Mouse (Mus musculus) lung, postnatal 14 days (tissue): ENCODE results near the gene Prkar2a.

Source experiments
- DNase-seq: peaks from one replicate; pipeline ENCODE4 v3.0.0; 2021

Gene Prkar2a

GRCm38 (mm10) chr9:108753326-108753725 lies 64.2 kb downstream of the Prkar2a start:
- DNase-seq: peak; percentile 69

DNA sequence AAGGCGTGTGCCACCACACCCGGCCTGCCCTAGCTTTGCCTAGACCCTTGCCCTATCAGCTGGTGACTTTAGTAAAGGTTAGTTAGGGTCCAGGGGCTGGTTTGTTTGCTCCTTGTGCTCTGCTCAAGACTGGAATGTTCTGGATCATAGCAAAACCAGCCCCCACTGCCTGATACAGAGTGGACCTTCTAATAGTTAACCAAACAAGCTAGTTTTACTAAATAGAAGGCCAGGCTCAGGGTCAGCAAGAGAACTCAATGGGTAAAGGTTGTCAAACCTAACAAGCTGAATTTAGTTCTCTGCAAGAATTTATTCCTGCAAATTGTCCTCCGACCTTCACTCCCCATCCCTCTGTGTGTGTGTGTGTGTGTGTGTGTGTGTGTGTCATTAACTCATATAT lies 64.9 kb downstream of the Prkar2a start:
- DNase-seq: no peak

DNA sequence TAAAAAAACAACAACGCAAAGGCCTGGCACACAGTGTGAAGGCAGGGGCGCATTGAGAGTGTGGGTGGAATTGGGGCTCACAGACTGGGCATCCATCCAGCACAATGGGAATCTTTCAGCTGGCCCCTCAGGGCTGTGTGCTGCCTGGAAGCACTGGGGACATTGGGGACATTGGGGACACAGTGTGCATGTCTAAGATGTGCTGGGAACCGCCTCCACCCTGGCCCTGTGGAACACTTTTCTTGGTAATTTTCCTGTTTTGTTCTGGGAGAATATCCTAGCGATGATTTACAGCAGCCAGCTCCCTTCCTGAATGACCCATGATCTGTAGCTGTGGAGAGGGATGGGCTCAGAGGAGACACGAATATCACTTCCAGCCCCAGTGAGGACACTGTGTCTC lies 65.3 kb downstream of the Prkar2a start:
- DNase-seq: no peak

GRCm38 (mm10) chr9:108757406-108757805 lies 68.3 kb downstream of the Prkar2a start:
- DNase-seq: peak; percentile 15

- no peak for DNase-seq
Observed at GRCm38 (mm10) chr9:108759121-108759520, 70.0 kb downstream of the Prkar2a start.

GRCm38 (mm10) chr9:108759805-108760204 lies 70.7 kb downstream of the Prkar2a start:
- DNase-seq: peak; percentile 63

GRCm38 (mm10) chr9:108761561-108761960 lies 72.4 kb downstream of the Prkar2a start:
- no peak for DNase-seq

DNA sequence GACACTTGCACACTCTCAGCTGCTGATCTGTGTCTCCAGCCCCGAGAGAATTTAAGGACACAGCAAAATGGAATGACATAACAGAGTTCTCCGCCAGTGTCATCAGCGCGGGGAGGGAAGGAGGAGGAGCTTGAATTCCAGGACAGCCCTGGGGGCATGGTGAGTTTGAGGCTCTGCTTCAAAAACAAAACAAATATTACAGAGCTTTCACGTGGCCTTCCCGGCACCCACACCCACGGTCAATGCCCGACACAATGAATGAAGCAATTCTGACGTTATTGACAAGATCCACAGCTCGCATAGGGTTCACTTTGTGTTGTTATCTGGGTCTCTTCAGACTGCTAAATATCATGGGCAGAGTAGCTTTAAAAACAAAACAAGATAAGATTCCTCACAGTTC lies 75.9 kb downstream of the Prkar2a start:
- DNase-seq: no peak

DNA sequence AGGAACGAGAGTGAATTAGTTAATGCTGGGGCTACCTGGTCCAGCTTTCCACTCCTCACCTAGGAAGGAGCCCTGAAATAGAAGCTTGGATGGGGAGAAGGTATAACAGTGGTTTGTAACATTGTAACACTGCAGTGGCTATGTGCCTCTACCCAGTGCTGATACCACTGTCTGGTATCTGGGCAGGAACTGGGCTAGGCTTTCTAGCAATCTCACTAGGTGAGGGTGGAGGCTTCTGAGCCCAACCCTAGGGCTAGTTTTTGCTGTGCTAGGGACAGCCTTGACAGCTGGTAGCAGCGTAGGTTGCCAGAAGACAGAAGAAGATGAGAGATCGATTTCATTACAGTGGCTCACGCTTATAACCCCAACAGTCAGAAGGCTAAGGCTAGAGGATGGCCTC lies 87.5 kb downstream of the Prkar2a start:
- DNase-seq: no peak

DNA sequence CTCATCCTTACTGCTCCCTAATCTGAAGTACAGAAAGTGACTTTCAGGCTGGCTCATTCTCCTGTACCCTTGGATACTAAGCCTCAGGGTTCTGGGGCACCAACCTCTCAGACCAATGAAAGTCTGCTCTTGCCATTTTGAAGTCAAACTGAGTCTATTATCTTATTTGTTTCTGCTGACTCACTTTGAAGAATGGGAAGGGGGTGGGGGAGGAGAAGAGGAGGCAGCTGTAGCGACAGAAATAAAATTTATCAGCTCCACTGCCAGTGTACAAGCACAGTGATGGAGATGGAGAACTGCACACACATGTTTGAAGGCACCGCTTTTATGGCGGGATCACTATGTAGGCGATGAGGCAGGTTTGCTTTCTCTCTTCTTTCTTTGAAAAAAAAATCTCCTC lies 88.2 kb downstream of the Prkar2a start:
- DNase-seq: no peak

DNA sequence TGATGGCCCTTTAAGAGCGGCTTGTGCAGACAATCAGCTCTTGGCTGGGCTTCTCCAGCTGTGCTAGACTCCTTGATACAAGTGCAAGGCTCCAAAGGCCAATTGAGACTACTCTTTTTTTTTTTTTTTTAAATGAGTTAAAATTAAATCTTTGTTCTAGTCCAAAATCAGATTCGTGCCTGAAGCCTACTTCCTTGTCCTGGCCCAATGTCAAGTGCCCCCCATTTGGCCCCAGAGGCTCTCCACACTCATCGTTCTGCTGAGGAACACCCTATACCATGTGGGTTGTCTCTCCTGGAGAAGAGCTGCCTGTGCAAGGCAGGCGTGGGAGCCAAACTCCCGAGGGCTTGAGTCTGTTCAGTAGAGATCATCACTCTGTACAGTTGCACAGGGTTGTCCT lies 91.8 kb downstream of the Prkar2a start:
- no peak for DNase-seq

- DNase-seq: no peak
Observed at GRCm38 (mm10) chr9:108781891-108782290, 92.8 kb downstream of the Prkar2a start.

DNA sequence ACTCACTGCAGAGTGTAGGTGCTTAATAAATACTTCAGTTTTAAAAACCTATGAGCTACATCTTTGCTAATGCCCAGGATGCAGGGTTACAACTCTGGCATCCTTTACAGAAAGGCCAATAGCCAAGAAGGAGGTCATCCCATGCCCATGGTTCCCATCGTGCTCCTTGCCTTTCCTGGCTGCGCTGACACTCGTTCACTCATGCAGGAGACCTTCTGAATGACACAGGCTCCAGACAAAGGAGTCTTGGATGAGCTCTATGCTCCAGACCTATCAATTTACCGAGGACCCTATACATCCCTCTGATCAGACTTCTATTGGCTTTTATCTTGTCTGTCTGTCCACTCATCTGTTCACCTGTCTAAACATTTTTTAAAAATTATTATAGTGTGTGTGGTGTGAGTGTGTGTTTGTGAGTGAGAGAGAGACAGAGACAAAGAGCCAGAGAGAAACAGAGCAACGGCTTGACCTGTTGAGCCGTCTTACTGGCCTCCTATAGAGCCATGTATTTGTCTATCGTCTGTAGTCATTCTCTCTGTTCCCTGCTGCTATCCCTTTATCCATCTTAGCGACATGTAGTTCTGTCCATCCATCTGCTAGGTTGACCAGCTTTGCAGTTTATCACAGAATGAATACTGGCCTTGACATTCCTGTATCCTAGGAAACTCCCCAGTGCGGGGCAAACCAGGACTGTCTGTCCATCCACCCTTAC lies 93.9 kb downstream of the Prkar2a start:
- no peak for DNase-seq

GRCm38 (mm10) chr9:108783548-108784463 lies 94.7 kb downstream of the Prkar2a start, which contains the start of gene Ip6k2:
Gene Ip6k2, plus strand, starts transcription at chr9:108783796.
- peak; percentile 97 for DNase-seq

DNA sequence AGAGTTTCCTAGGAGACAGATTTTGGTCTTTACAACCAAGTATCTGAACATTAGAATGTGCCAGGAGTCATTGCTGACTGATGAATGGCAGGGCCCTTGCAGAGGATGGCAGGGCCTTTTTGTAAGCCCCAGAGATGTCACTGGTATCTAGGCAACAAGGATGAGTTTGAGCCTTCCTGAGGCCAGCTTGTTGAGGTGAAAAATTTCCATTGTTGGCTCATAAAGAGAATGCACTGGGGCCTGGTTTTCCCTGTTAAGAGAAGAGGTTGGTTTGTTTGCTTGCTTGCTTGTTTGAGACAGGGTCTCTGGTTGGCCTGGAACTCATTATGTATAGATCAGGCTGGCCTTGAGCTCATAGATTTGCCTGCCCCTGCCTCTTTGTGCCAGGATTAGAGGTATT lies 96.3 kb downstream of the Prkar2a start:
- DNase-seq: no peak

GRCm38 (mm10) chr9:108786494-108786893 lies 97.4 kb downstream of the Prkar2a start:
- no peak for DNase-seq

GRCm38 (mm10) chr9:108787080-108787479 lies 98.0 kb downstream of the Prkar2a start:
- DNase-seq: no peak

DNA sequence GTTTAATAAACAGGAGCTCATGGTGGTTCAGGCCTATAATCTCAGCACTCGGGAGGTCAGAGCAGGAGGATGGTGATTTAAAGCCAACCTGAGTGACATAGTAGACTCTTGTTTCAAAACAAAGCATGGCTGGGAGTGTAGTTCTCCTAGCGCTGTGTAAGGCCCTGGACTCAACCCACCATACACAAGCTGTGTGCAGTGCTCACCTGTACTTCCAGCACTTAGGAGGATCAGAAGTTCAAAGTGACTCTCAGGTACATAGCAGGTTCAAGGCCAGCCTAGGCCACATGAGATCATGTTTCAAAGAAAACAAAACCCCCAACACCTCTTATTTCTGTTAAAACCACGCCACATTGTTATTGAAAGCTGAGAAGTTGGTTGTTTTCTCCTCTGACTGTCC lies 99.6 kb downstream of the Prkar2a start:
- no peak for DNase-seq

GRCm38 (mm10) chr9:108792307-108792706 lies 103.2 kb downstream of the Prkar2a start:
- DNase-seq: no peak

DNA sequence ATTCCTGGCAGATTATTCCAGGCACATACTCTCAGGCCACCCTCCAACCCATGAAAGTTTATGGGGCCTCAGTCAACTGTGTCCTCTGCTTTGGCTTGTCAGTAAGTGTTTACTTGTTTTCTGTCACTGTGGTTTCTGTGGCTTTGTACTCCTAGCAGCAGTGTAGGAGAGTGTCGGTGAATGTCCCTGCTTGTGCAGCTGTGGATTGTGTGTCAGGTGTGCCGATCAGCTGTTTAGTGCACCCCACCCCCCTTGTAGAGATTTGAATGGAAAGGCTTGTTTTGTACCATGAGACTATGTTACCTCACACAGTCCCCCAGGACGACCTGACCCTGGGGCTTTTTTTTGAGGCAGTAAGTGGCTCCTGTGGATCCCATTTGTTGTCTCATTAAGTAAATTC lies 103.6 kb downstream of the Prkar2a start:
- DNase-seq: no peak

GRCm38 (mm10) chr9:108795281-108795680 lies 106.2 kb downstream of the Prkar2a start:
- no peak for DNase-seq

GRCm38 (mm10) chr9:108795762-108796161 lies 106.6 kb downstream of the Prkar2a start:
- peak; percentile 74 for DNase-seq

DNA sequence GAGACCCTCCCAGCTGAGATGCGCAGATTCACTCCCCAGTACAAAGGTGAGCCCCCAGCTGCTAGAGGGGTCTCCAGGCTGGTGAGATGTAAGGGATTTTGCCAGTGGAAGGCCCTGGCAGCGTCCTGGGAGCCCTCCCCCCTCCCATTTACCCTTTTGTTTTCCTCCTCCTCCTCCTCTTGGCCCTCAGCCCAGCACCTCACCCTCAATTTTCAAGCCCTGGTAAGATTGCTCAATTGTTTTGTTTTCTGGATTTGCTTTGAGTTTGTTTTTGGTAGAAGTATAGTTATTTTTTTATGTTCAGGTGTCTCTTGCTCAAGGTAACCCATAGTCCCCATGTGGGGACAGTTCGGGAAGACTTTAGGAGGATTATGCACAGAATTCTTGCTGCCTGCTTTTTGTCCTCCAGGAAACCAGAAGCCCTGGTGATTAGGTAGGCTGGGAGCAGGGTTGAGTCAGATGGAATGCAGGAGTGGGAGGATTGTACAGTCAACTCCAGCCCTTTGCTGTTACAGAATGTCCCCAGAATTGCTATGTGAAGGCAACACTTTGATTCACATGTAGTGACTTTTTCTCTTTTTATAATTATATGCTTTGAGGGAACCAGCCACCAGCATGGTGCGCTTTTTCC lies 107.4 kb downstream of the Prkar2a start:
- peak; percentile 57 for DNase-seq

- no peak for DNase-seq
Observed at GRCm38 (mm10) chr9:108797477-108797876, 108.4 kb downstream of the Prkar2a start.
